Mouse (Mus musculus) small intestine, adult 2 months (tissue): ENCODE results near the gene Med31.

ENCODE experiments used
- CTCF ChIP-seq: fragments of 200-500 bp; IDR thresholded peaks from 2 replicates; pipeline ENCODE4 v1.5.1; 2012; ENCODE audit warnings: low read depth, mild to moderate bottlenecking, control low read depth, inconsistent platforms, low read length, moderate library complexity, mixed read lengths; ENCODE audit not compliant: insufficient replicate concordance, insufficient read length; ENCODE audit errors: extremely low read depth
- POLR2A ChIP-seq: fragments of 200-500 bp; IDR thresholded peaks from 2 replicates; pipeline ENCODE4 v1.6.1; 2012; ENCODE audit warnings: low read depth, mild to moderate bottlenecking, control low read depth, inconsistent platforms, low read length, moderate library complexity

- TF ChIP-seq POLR2A (no peak), CTCF (no peak)
These were observed 8.8 kb downstream of the Med31 start, which contains the start of gene Gm43951 for GRCm38 (mm10) chr11:72206341-72207203.
